Mouse (Mus musculus): ENCODE results near the gene Pak1. TPM values are rescaled to one million over a fixed set of nuclear protein-coding genes. Genes with fewer than 3 reads are reported as not detected.

Pak1 gene
- polyA plus RNA-seq, 1 experiment from 2014 or later, result 28.0 TPM

- H3K27ac ChIP-seq, result no peak overlapping the region
- H3K9ac ChIP-seq (replicated peaks), result no peak overlapping the region
- H3K36me3 ChIP-seq, result no peaks in the 10 kb centered on the region
- no peaks in the 10 kb centered on the region for H3K4me1 ChIP-seq (replicated peaks)
- no peaks in the 10 kb centered on the region for H3K27me3 ChIP-seq
- no peak overlapping the region for H3K4me3 ChIP-seq (replicated peaks)
- 85% methylated on average over 1 of the region's 1 CpGs for WGBS
- no peak overlapping the region for H3K4me2 ChIP-seq
- H3K9me3 ChIP-seq, result no peaks in the 10 kb centered on the region
- no peak for ATAC-seq (ENCODE audit: insufficient number of reproducible peaks, insufficient read depth, low FRiP score, low TSS enrichment, low read depth)
Observed at GRCm38 (mm10) chr7:97864531-97864930, 76.2 kb downstream of the Pak1 start.

GRCm38 (mm10) chr7:97867866-97868265 is 79.5 kb downstream of the Pak1 start:
- H3K4me3 ChIP-seq (replicated peaks), result no peak overlapping the region
- H3K4me1 ChIP-seq (replicated peaks), result no peaks in the 10 kb centered on the region
- H3K4me2 ChIP-seq, result no peak overlapping the region
- no peak for ATAC-seq (ENCODE audit: insufficient number of reproducible peaks, insufficient read depth, low FRiP score, low TSS enrichment, low read depth)
- H3K27me3 ChIP-seq, result no peaks in the 10 kb centered on the region
- no peaks in the 10 kb centered on the region for H3K9me3 ChIP-seq
- 84% methylated on average over 5 of the region's 5 CpGs for WGBS
- H3K27ac ChIP-seq, result no peak overlapping the region
- no peaks in the 10 kb centered on the region for H3K36me3 ChIP-seq
- no peak overlapping the region for H3K9ac ChIP-seq (replicated peaks)

GRCm38 (mm10) chr7:97868766-97869165 is 80.4 kb downstream of the Pak1 start:
- Histone ChIP-seq H3K27ac (no peak overlapping the region), H3K4me3 (replicated peaks) (no peak overlapping the region), H3K27me3 (no peaks in the 10 kb centered on the region), H3K9me3 (no peaks in the 10 kb centered on the region), H3K36me3 (no peaks in the 10 kb centered on the region), H3K4me1 (replicated peaks) (no peaks in the 10 kb centered on the region), H3K9ac (replicated peaks) (no peak overlapping the region), H3K4me2 (no peak overlapping the region)
- no peak for ATAC-seq (ENCODE audit: insufficient number of reproducible peaks, insufficient read depth, low FRiP score, low TSS enrichment, low read depth)
- WGBS, result 52% methylated on average over 1 of the region's 1 CpGs

- Histone ChIP-seq H3K9ac (replicated peaks) (no peak overlapping the region), H3K9me3 (no peaks in the 10 kb centered on the region), H3K27me3 (no peaks in the 10 kb centered on the region), H3K36me3 (no peaks in the 10 kb centered on the region), H3K27ac (no peak overlapping the region), H3K4me1 (replicated peaks) (no peaks in the 10 kb centered on the region), H3K4me2 (no peak overlapping the region), H3K4me3 (replicated peaks) (no peak overlapping the region)
- 96% methylated on average over 4 of the region's 4 CpGs for WGBS
- ATAC-seq (ENCODE audit: insufficient number of reproducible peaks, insufficient read depth, low FRiP score, low TSS enrichment, low read depth), result no peak
Observed at GRCm38 (mm10) chr7:97872396-97872795, 84.1 kb downstream of the Pak1 start.

GRCm38 (mm10) chr7:97873317-97873716 is 85.0 kb downstream of the Pak1 start:
- Histone ChIP-seq H3K4me1 (replicated peaks) (no peaks in the 10 kb centered on the region), H3K9ac (replicated peaks) (no peak overlapping the region), H3K36me3 (no peaks in the 10 kb centered on the region), H3K27me3 (no peaks in the 10 kb centered on the region), H3K9me3 (no peaks in the 10 kb centered on the region), H3K4me3 (replicated peaks) (no peak overlapping the region), H3K4me2 (no peak overlapping the region), H3K27ac (no peak overlapping the region)
- no peak for ATAC-seq (ENCODE audit: insufficient number of reproducible peaks, insufficient read depth, low FRiP score, low TSS enrichment, low read depth)

GRCm38 (mm10) chr7:97877846-97878538 is 89.7 kb downstream of the Pak1 start:
- H3K9me3 ChIP-seq, result no peaks in the 10 kb centered on the region
- H3K36me3 ChIP-seq, result no peaks in the 10 kb centered on the region
- H3K9ac ChIP-seq (replicated peaks), result no peak overlapping the region
- WGBS, result 90% methylated on average over 7 of the region's 7 CpGs
- no peak overlapping the region for H3K27ac ChIP-seq
- no peak overlapping the region for H3K4me3 ChIP-seq (replicated peaks)
- ATAC-seq (ENCODE audit: insufficient number of reproducible peaks, insufficient read depth, low FRiP score, low TSS enrichment, low read depth), result no peak
- no peaks in the 10 kb centered on the region for H3K4me1 ChIP-seq (replicated peaks)
- no peak overlapping the region for H3K4me2 ChIP-seq
- no peaks in the 10 kb centered on the region for H3K27me3 ChIP-seq

GRCm38 (mm10) chr7:97911646-97912045 is 123.3 kb downstream of the Pak1 start:
- H3K4me3 ChIP-seq (replicated peaks), result no peak overlapping the region
- WGBS, result 79% methylated on average over 3 of the region's 3 CpGs
- H3K4me2 ChIP-seq, result no peak overlapping the region
- H3K27me3 ChIP-seq, result no peaks in the 10 kb centered on the region
- peaks cover 21% of the 10 kb centered on the region for H3K36me3 ChIP-seq
- H3K4me1 ChIP-seq (replicated peaks), result no peaks in the 10 kb centered on the region
- no peaks in the 10 kb centered on the region for H3K9me3 ChIP-seq
- no peak overlapping the region for H3K27ac ChIP-seq
- no peak overlapping the region for H3K9ac ChIP-seq (replicated peaks)
- no peak for ATAC-seq (ENCODE audit: insufficient number of reproducible peaks, insufficient read depth, low FRiP score, low TSS enrichment, low read depth)

GRCm38 (mm10) chr7:97914833-97915516 is 126.6 kb downstream of the Pak1 start:
- WGBS, result 76% methylated on average over 2 of the region's 2 CpGs
- Histone ChIP-seq H3K9me3 (no peaks in the 10 kb centered on the region), H3K27me3 (no peaks in the 10 kb centered on the region), H3K36me3 (peaks cover 9% of the 10 kb centered on the region), H3K4me2 (no peak overlapping the region), H3K4me3 (replicated peaks) (no peak overlapping the region), H3K4me1 (replicated peaks) (no peaks in the 10 kb centered on the region), H3K27ac (no peak overlapping the region), H3K9ac (replicated peaks) (no peak overlapping the region)
- no peak for ATAC-seq (ENCODE audit: insufficient number of reproducible peaks, insufficient read depth, low FRiP score, low TSS enrichment, low read depth)

GRCm38 (mm10) chr7:97919742-97920141 is 131.4 kb downstream of the Pak1 start, which contains the start of gene Gdpd4:
Gdpd4 (plus strand) TSS chr7:97919955.
- no peak within 1 kb of the TSS for H3K4me2 ChIP-seq
- no peaks in the 10 kb centered on the region for H3K36me3 ChIP-seq
- no peak within 1 kb of the TSS for H3K9ac ChIP-seq (replicated peaks)
- H3K4me3 ChIP-seq (replicated peaks), result no peak within 1 kb of the TSS
- WGBS, result 72% methylated on average over 12 of the region's 12 CpGs
- ATAC-seq (ENCODE audit: insufficient number of reproducible peaks, insufficient read depth, low FRiP score, low TSS enrichment, low read depth), result no peak
- no peak within 1 kb of the TSS for H3K27ac ChIP-seq
- no peaks in the 10 kb centered on the region for H3K9me3 ChIP-seq
- H3K27me3 ChIP-seq, result no peaks in the 10 kb centered on the region
- no peaks in the 10 kb centered on the region for H3K4me1 ChIP-seq (replicated peaks)

- no peak overlapping the region for H3K9ac ChIP-seq (replicated peaks)
- H3K9me3 ChIP-seq, result no peaks in the 10 kb centered on the region
- H3K36me3 ChIP-seq, result no peaks in the 10 kb centered on the region
- H3K4me2 ChIP-seq, result no peak overlapping the region
- no peaks in the 10 kb centered on the region for H3K4me1 ChIP-seq (replicated peaks)
- ATAC-seq (ENCODE audit: insufficient number of reproducible peaks, insufficient read depth, low FRiP score, low TSS enrichment, low read depth), result no peak
- H3K27me3 ChIP-seq, result no peaks in the 10 kb centered on the region
- no peak overlapping the region for H3K27ac ChIP-seq
- no peak overlapping the region for H3K4me3 ChIP-seq (replicated peaks)
- WGBS, result 78% methylated on average over 1 of the region's 1 CpGs
Observed at GRCm38 (mm10) chr7:97925819-97926218, 137.5 kb downstream of the Pak1 start.

- no peak overlapping the region for H3K4me2 ChIP-seq
- H3K27ac ChIP-seq, result no peak overlapping the region
- H3K36me3 ChIP-seq, result no peaks in the 10 kb centered on the region
- no peak overlapping the region for H3K9ac ChIP-seq (replicated peaks)
- no peaks in the 10 kb centered on the region for H3K9me3 ChIP-seq
- H3K27me3 ChIP-seq, result no peaks in the 10 kb centered on the region
- H3K4me1 ChIP-seq (replicated peaks), result no peaks in the 10 kb centered on the region
- no peak for ATAC-seq (ENCODE audit: insufficient number of reproducible peaks, insufficient read depth, low FRiP score, low TSS enrichment, low read depth)
- WGBS, result 96% methylated on average over 5 of the region's 5 CpGs
- H3K4me3 ChIP-seq (replicated peaks), result no peak overlapping the region
Observed at GRCm38 (mm10) chr7:97926978-97927377, 138.6 kb downstream of the Pak1 start.

- no peaks in the 10 kb centered on the region for H3K9me3 ChIP-seq
- H3K4me1 ChIP-seq (replicated peaks), result no peaks in the 10 kb centered on the region
- no peak overlapping the region for H3K9ac ChIP-seq (replicated peaks)
- H3K36me3 ChIP-seq, result no peaks in the 10 kb centered on the region
- H3K4me3 ChIP-seq (replicated peaks), result no peak overlapping the region
- WGBS, result 95% methylated on average over 1 of the region's 1 CpGs
- H3K27me3 ChIP-seq, result no peaks in the 10 kb centered on the region
- no peak for ATAC-seq (ENCODE audit: insufficient number of reproducible peaks, insufficient read depth, low FRiP score, low TSS enrichment, low read depth)
- H3K27ac ChIP-seq, result no peak overlapping the region
- H3K4me2 ChIP-seq, result no peak overlapping the region
Observed at GRCm38 (mm10) chr7:97944485-97944884, 156.1 kb downstream of the Pak1 start.

Measured in limb, embryonic 12.5 days (tissue).